Mouse (Mus musculus) liver, embryonic 11.5 days (tissue): ENCODE results near the gene Plxnc1. TPM values are rescaled to one million over a fixed set of nuclear protein-coding genes. Genes with fewer than 3 reads are reported as not detected.

Source experiments
- ATAC-seq: fragments of 200-750 bp; cut with Nextera tagmentation; replicated peaks from 2 replicates; pipeline ENCODE4 v1.8.0; 2017; ENCODE audit warnings: moderate number of reproducible peaks, mild to moderate bottlenecking, moderate TSS enrichment, moderate library complexity; ENCODE audit not compliant: low FRiP score
- DNase-seq: peaks from one replicate; pipeline ENCODE4 v3.0.0-alpha.2; 2017; ENCODE audit warnings: low spot score
- H3K27ac ChIP-seq: fragments of 300-500 bp; sonication (generic); 2 replicates; pipeline ENCODE4 v1.5.1; 2014; ENCODE audit warnings: mild to moderate bottlenecking, low read depth, low read length, control low read depth
- H3K27me3 ChIP-seq: fragments of 300-500 bp; sonication (generic); replicated peaks from 2 replicates; pipeline ENCODE4 v1.6.1; 2014; ENCODE audit warnings: low read length, mixed read lengths; ENCODE audit not compliant: control insufficient read depth, insufficient read depth
- H3K36me3 ChIP-seq: fragments of 300-500 bp; sonication (generic); 2 replicates; pipeline ENCODE4 v1.6.1; 2014; ENCODE audit warnings: mild to moderate bottlenecking, low read length, moderate library complexity, mixed read lengths; ENCODE audit not compliant: control insufficient read depth, insufficient read depth
- H3K4me1 ChIP-seq: fragments of 300-500 bp; sonication (generic); replicated peaks from 2 replicates; pipeline ENCODE4 v1.6.1; 2014; ENCODE audit warnings: low read length, mixed read lengths; ENCODE audit not compliant: control insufficient read depth, insufficient read depth
- H3K4me2 ChIP-seq: fragments of 300-500 bp; sonication (generic); 2 replicates; pipeline ENCODE4 v1.6.1; 2014; ENCODE audit warnings: mild to moderate bottlenecking, control low read depth, moderate library complexity
- H3K4me3 ChIP-seq: fragments of 300-500 bp; sonication (generic); 2 replicates; pipeline ENCODE4 v1.5.1; 2014; ENCODE audit warnings: low read depth, low read length, control low read depth
- H3K9ac ChIP-seq: fragments of 300-500 bp; sonication (generic); 2 replicates; pipeline ENCODE4 v1.6.1; 2014; ENCODE audit warnings: low read depth, low read length, control low read depth
- H3K9me3 ChIP-seq: fragments of 300-500 bp; sonication (generic); 2 replicates; pipeline ENCODE4 v1.6.1; 2016; ENCODE audit warnings: low read length, inconsistent platforms, mixed read lengths; ENCODE audit not compliant: control insufficient read depth
- WGBS: fragments of 180-500 bp; shearing (Covaris S2); extraction: QIAGEN DNeasy Blood & Tissue Kit; methylation state at CpG from one replicate; pipeline ENCODE4 v1.1.7; 2014; 5-methylcytosine and 5-hydroxymethylcytosine counted together
- polyA plus RNA-seq: library from polyadenylated mRNA; unstranded; fragments of >200 nt; fragmentation: Nextera tagmentation; extraction: Ambion mirVana; gene quantifications from 2 replicates; pipeline ENCODE4 v1.2.1, GENCODE M21; 2014

Plxnc1 gene
- polyA plus RNA-seq, 1 experiment from 2014 or later: 6.0 TPM

DNA sequence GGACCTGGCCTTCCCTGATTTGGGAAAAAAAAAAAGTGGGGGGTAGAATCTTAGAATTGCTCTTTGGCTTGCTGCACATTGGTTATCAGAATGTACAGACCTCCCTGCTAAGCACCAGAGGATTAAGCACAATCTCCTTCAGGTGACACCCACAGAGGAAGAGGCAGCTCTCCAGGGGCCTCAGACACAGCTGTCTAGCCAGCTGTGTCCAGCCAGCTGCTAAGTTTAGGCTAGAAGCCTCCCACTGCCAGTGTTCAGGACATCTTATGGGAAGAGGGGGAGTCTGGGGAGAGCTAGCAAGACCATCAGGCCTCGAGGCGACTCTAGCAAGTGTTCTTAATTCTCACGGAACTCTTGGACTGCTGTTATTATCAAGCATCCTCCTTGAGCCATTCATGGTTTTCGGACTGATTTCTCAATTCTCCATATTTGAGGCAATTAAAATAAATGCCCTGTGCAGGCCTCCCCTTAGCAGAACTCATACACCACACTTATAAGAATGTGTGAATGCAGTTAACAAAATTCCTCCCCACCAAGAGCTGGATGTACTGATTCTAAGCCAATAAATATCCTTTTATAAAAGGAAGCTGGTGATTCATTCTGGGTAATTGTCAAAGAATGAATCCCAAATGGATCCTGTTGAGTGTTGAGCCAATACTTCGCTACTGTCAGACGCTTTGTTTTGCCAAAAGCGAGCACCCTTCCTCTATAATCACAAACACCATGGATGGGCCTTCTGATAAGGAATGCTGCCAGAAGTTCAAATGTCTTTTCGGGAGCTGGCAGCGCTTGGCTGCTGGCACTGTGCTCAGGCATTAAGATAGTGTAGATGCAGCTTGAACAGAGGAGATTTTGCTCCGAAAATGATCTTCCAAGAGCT, 140.4 kb downstream of the Plxnc1 start:
- Histone ChIP-seq H3K9me3 (no peaks in the 10 kb centered on the region), H3K27me3 (no peaks in the 10 kb centered on the region), H3K4me3 (no peak overlapping the region), H3K9ac (no peak overlapping the region), H3K4me2 (no peak overlapping the region), H3K27ac (no peak overlapping the region), H3K4me1 (peaks cover 21% of the 10 kb centered on the region), H3K36me3 (no peaks in the 10 kb centered on the region)
- 77% methylated on average over 10 of the region's 10 CpGs for WGBS
- ATAC-seq (no peak), DNase-seq (no peak)

DNA sequence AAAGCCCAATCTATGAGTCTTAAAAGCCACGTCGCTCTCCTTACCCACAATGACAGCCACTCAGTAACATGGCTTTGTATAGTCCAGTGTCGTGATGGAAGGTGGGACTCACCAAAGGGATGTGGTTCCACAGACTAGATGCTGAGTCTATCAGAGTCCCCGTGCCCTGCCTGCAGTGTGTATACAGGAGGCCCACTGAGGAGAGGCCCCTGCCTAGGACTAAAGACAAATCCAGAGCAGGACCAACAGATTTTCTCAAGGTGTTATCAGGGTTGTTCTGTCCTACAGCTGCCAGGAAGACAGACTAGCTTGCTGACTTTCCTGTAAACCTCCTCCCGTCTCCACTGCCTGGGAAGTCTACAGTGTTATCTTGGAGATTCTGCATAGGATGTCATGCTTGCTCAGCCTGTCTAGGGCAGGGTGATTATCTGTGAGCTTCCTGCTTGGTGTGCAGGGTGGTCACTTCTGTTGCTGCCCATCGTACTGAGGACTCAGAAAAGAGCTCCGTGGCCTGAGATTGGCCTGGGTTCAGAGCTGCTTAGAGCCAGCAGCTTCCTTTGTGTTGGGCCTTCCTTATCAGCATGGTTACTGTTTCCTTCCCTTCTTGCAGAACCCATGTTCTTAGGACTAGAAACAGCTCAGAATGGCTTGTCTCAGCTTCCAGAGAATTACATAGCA, 143.8 kb downstream of the Plxnc1 start:
- no peaks in the 10 kb centered on the region for H3K9me3 ChIP-seq
- peak overlapping the region; percentile 54 for H3K27ac ChIP-seq

DNA sequence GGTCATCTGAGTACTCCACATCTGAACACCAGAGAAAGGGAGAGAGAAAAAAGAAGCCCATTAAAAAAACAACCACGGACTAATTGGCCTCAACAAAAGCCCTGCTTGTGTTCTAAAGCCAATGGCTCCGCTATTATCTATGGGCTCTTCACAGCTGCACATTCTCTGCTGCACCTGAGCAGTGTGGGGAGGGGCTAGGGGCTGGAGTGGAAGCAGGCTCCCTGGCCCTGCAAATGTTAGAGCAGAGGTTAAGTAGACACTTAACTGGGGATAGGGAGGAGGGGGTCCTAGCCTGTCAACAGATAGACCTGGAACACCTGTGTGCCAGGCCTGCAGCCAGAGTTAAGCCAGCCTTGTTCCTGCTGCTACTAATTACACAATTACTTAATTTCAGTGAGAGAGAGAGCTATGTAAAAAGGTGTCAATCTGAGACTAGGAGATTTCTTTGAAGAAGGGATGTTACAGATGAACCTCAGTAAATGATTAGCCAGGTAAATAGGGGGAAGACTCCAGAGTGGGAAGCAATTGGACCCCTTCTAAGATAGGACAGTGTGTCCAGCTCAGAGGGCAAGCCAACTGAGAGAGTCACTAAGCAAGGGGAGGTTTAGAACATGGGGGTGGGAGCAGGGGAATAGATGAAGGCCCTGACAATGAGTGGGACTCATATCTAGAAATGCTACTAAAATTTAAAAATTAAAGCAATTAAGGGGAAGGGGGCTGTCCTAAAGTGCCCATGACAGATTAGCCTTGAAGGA, 145.0 kb downstream of the Plxnc1 start:
- no peaks in the 10 kb centered on the region for H3K9me3 ChIP-seq
- DNase-seq (no peak), ATAC-seq (no peak)
- H3K27me3 ChIP-seq: no peaks in the 10 kb centered on the region
- peaks cover 2% of the 10 kb centered on the region; the same call in 1 of the 2 replicates for H3K36me3 ChIP-seq
- H3K4me2 ChIP-seq: no peak overlapping the region
- H3K4me3 ChIP-seq: no peak overlapping the region
- peaks cover 13% of the 10 kb centered on the region for H3K4me1 ChIP-seq
- 62% methylated on average over 2 of the region's 2 CpGs for WGBS
- no peak overlapping the region for H3K9ac ChIP-seq
- no peak overlapping the region for H3K27ac ChIP-seq

More for the DNA sequence above, 143.8 kb downstream of the Plxnc1 start:
- no peak overlapping the region for H3K4me2 ChIP-seq
- WGBS: 41% methylated on average over 7 of the region's 7 CpGs
- DNase-seq (no peak), ATAC-seq (peak; percentile 47)
- H3K9ac ChIP-seq: no peak overlapping the region
- no peaks in the 10 kb centered on the region for H3K27me3 ChIP-seq
- H3K4me3 ChIP-seq: no peak overlapping the region
- peaks cover 2% of the 10 kb centered on the region; the same call in 1 of the 2 replicates for H3K36me3 ChIP-seq
- H3K4me1 ChIP-seq: peaks cover 13% of the 10 kb centered on the region

DNA sequence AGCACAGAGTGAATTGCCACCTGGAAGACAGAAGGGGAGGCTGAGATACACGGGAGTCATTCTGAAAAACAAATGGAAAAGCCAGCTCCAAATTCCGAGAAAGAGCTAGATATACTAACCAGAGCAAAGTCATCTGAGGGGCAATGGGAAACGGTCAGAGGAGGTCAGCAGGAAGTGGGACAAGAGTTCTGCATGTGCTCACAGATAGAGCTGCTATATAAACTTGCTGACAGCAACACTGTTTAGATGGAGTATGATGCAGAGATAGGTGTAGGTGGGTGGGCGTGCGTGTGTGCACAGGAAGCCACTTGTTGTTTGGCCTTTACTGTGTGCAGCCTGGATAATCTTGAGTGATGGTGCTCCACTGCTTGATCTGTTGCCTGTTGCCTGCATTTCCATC, 146.5 kb downstream of the Plxnc1 start:
- Histone ChIP-seq H3K4me3 (no peak overlapping the region), H3K9ac (no peak overlapping the region), H3K36me3 (peaks cover 6% of the 10 kb centered on the region; the same call in 1 of the 2 replicates), H3K4me2 (no peak overlapping the region), H3K27me3 (no peaks in the 10 kb centered on the region), H3K27ac (no peak overlapping the region), H3K4me1 (peaks cover 13% of the 10 kb centered on the region), H3K9me3 (no peaks in the 10 kb centered on the region)
- no peak for ATAC-seq
- DNase-seq: no peak
- 67% methylated on average over 5 of the region's 5 CpGs for WGBS

DNA sequence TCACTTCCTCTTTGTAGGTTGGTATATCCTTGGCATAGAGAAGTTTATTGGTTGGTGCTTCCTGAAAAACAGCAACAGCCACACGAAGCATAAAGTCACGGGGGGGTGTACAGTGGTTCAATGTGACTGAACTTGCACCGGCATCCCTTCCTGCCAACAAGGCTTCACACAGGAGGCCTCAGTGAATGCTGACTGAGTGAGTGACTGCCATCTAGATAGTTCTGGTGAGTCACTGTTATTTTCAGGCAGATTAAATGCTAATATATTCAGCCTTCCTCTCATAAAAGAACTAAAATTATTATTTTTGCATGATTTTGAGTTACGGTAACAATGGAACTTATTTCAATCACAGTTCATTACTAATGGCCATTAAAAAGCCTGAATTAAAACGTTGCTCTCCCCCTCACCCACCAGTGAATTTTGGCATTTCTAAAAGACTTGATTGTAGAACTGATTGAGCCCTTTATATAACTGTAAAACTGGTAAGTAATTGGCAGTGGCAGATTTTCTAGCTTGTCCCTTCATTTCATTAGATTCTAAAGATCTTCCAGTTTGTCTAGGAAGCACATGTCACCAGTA, 149.9 kb downstream of the Plxnc1 start:
- WGBS: 86% methylated on average over 5 of the region's 5 CpGs
- H3K9ac ChIP-seq: no peak overlapping the region
- ATAC-seq (no peak), DNase-seq (no peak)
- H3K4me1 ChIP-seq: peaks cover 2% of the 10 kb centered on the region; the same call in 1 of the 2 replicates
- no peaks in the 10 kb centered on the region for H3K27me3 ChIP-seq
- H3K4me3 ChIP-seq: no peak overlapping the region
- H3K9me3 ChIP-seq: no peaks in the 10 kb centered on the region
- H3K27ac ChIP-seq: no peak overlapping the region
- peaks cover 8% of the 10 kb centered on the region; the same call in 1 of the 2 replicates for H3K36me3 ChIP-seq
- no peak overlapping the region for H3K4me2 ChIP-seq

DNA sequence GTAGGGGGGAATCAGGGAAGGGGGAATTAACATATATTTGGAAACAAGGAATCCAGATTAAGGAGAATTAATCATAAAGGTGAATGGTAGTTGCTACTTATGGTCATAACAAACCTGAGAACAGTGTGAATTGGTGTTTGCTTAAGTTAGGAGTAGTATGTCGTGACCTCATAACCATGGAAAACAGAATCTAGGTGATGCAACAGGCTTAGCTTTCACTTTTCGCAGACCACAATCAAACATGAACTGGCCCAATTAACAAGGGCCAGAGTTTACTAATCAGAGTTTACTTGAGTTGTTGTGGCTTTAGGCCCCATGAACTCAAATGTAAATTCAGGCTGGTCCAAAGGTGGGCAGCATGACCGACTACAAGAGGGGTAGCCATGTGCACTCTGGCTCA, 150.7 kb downstream of the Plxnc1 start:
- ATAC-seq (no peak), DNase-seq (no peak)
- 89% methylated on average over 3 of the region's 3 CpGs for WGBS
- Histone ChIP-seq H3K9me3 (no peaks in the 10 kb centered on the region), H3K4me1 (no peaks in the 10 kb centered on the region; the same call in 1 of the 2 replicates), H3K27ac (no peak overlapping the region), H3K27me3 (no peaks in the 10 kb centered on the region), H3K4me3 (no peak overlapping the region), H3K4me2 (no peak overlapping the region), H3K9ac (no peak overlapping the region), H3K36me3 (peaks cover 8% of the 10 kb centered on the region; the same call in 1 of the 2 replicates)

DNA sequence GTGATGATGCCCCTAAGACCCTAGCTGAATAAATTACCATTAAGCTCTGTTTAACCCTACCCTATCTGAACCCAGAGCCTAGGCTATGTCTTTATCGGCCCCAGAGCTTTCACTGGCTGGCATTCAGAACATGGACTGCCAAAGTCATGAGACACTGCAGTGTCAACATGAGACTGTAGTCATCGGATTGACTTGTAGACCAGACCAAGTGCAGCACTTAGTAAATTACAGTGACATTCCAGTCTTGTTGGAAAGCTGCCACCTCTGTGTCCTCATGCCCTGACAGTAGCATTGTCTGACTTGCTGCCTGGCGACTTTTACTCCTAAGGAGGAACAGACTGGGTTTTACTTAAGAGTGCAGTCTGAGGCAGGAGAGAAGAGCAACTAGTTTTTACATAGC, 155.4 kb downstream of the Plxnc1 start:
- 84% methylated on average over 3 of the region's 3 CpGs for WGBS

DNA sequence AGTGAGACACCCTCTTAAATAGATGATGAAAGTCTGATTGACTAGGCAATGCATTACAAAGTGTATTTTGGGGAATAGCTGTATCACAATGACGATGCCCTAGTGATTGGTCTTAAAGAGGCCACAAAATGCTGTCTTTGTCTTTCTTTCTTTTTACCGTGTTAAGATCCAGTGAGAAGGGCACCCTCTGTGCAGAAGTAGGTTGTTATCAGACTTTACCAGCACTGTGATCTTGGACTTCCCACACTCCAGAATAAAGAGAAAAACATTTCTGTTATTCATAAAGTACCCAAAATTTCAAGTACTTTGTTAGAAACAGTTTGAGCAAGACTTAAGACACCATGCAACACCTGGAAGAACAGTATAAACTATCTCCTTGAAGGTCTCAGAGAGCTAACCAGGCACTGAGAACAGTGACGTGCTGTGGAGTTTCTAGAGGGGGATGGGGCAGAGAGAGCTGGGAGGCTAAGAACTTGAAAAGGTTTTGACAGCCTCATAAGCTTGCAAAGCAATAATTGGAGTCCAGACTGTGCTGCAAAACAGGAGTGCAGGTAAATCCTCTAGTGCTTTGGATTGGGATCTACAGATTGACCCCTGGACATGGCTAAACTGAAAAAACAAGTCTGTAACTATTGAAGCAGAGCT, 163.9 kb downstream of the Plxnc1 start:
- Histone ChIP-seq H3K4me2 (no peak overlapping the region), H3K9me3 (no peaks in the 10 kb centered on the region), H3K4me1 (no peaks in the 10 kb centered on the region), H3K36me3 (no peaks in the 10 kb centered on the region), H3K9ac (no peak overlapping the region), H3K27ac (no peak overlapping the region), H3K4me3 (no peak overlapping the region), H3K27me3 (no peaks in the 10 kb centered on the region)
- DNase-seq (no peak), ATAC-seq (no peak)
- WGBS: 68% methylated on average over 3 of the region's 3 CpGs

More for the DNA sequence above, 155.4 kb downstream of the Plxnc1 start:
- H3K4me3 ChIP-seq: no peak overlapping the region
- H3K27ac ChIP-seq: no peak overlapping the region
- peaks cover 6% of the 10 kb centered on the region; the same call in 1 of the 2 replicates for H3K36me3 ChIP-seq
- DNase-seq (no peak), ATAC-seq (no peak)
- H3K4me2 ChIP-seq: no peak overlapping the region
- no peaks in the 10 kb centered on the region for H3K9me3 ChIP-seq
- H3K4me1 ChIP-seq: no peaks in the 10 kb centered on the region
- no peak overlapping the region for H3K9ac ChIP-seq
- no peaks in the 10 kb centered on the region for H3K27me3 ChIP-seq
